Mouse (Mus musculus) hindbrain, postnatal 0 days (tissue): ENCODE data around the gene Dapp1. TPM values are rescaled to one million over a fixed set of nuclear protein-coding genes. Genes with fewer than 3 reads are reported as not detected.
A peak's percentile ranks its signal among the peaks of the same experiment; 100 is the strongest.

Source experiments
- ATAC-seq: fragments of 200-750 bp; cut with Nextera tagmentation; 2 replicates; pipeline ENCODE4 v1.8.0; 2017; ENCODE audit warnings: mild to moderate bottlenecking, moderate TSS enrichment, moderate library complexity
- DNase-seq: peaks from one replicate; pipeline ENCODE4 v3.0.0-alpha.2; 2015; ENCODE audit warnings: low spot score
- H3K27ac ChIP-seq: fragments of 300-500 bp; sonication (generic); 2 replicates; pipeline ENCODE4 v1.5.1; 2014; ENCODE audit warnings: mild to moderate bottlenecking
- H3K27me3 ChIP-seq: fragments of 300-500 bp; sonication (generic); 2 replicates; pipeline ENCODE4 v1.6.1; 2014; ENCODE audit warnings: low read length, mixed read lengths; ENCODE audit not compliant: insufficient read depth
- H3K36me3 ChIP-seq: fragments of 300-500 bp; sonication (generic); 2 replicates; pipeline ENCODE4 v1.6.1; 2014; ENCODE audit warnings: low read length, mixed read lengths; ENCODE audit not compliant: insufficient read depth
- H3K4me1 ChIP-seq: fragments of 300-500 bp; sonication (generic); 2 replicates; pipeline ENCODE4 v1.6.1; 2014; ENCODE audit warnings: antibody characterized with exemption, low read length, mixed read lengths; ENCODE audit not compliant: insufficient read depth
- H3K4me2 ChIP-seq: fragments of 300-500 bp; sonication (generic); 2 replicates; pipeline ENCODE4 v1.6.1; 2014; ENCODE audit warnings: low read depth, mild to moderate bottlenecking, low read length, moderate library complexity, mixed read lengths
- H3K4me3 ChIP-seq: fragments of 300-500 bp; sonication (generic); 2 replicates; pipeline ENCODE4 v1.5.1; 2014; ENCODE audit warnings: low read length
- H3K9ac ChIP-seq: fragments of 300-500 bp; sonication (generic); replicated peaks from 2 replicates; pipeline ENCODE4 v1.6.1; 2014; ENCODE audit warnings: mild to moderate bottlenecking, low read length, moderate library complexity, mixed read lengths
- H3K9me3 ChIP-seq: fragments of 300-500 bp; sonication (generic); 2 replicates; pipeline ENCODE4 v1.6.1; 2016; ENCODE audit warnings: low read length, mixed read lengths
- CTCF ChIP-seq: IDR thresholded peaks from 2 replicates; pipeline ENCODE4 v1.5.1; 2016; ENCODE audit warnings: antibody characterized with exemption, control low read depth, low read depth
- WGBS: fragments of 180-500 bp; shearing (Covaris S2); extraction: QIAGEN DNeasy Blood & Tissue Kit; methylation state at CpG from one replicate; pipeline ENCODE4 v1.1.7; 2014; 5-methylcytosine and 5-hydroxymethylcytosine counted together
- polyA plus RNA-seq: library from polyadenylated mRNA; unstranded; fragments of >200 nt; fragmentation: Nextera tagmentation; extraction: Ambion mirVana; gene quantifications from 2 replicates; pipeline ENCODE4 v1.2.1, GENCODE M21; 2015
- total RNA-seq: library from RNA; depleted of rRNA; stranded (reverse); fragments of >200 nt; gene quantifications from 2 replicates; pipeline ENCODE4 v1.2.3, GENCODE M21; 2014; rRNA removed

The Dapp1 gene
- total and polyA plus RNA-seq, 2 experiments from 2014 or later = 1.3 to 2.3 TPM

DNA sequence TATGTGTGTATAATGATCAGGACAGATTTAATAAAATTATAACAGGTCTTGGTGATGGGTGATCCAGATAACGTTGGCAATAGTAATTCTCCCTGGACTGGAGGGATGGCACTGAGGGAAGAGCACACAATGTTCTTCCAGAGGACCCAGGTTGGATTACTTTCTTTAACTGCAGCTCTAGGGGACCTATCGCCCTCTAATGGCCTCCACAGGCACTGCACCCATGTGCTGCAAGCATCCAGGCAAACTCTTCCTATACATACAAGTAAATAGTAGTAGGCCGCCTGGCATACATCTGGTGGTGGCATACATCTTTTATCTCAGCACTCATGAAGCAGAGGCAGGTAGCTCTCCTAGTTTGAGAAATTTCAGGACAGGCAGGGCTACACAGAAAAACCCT, 86.1 kb downstream of the Dapp1 start:
- Histone ChIP-seq H3K36me3 (peaks cover 14% of the 10 kb centered on the region), H3K27me3 (no peaks in the 10 kb centered on the region), H3K4me1 (no peaks in the 10 kb centered on the region), H3K4me3 (no peak overlapping the region), H3K4me2 (no peak overlapping the region), H3K9ac (no peak overlapping the region), H3K27ac (no peak overlapping the region), H3K9me3 (no peaks in the 10 kb centered on the region)
- no peak for ATAC-seq
- WGBS = 95% methylated on average over 3 of the region's 3 CpGs
- no peak for DNase-seq
- TF ChIP-seq CTCF = peak; percentile 47

GRCm38 (mm10) chr3:137893789-137894188, 87.6 kb downstream of the Dapp1 start:
- Histone ChIP-seq H3K4me2 (no peak overlapping the region), H3K27ac (no peak overlapping the region), H3K4me3 (no peak overlapping the region), H3K9me3 (no peaks in the 10 kb centered on the region), H3K36me3 (peaks cover 19% of the 10 kb centered on the region), H3K4me1 (no peaks in the 10 kb centered on the region), H3K27me3 (no peaks in the 10 kb centered on the region), H3K9ac (no peak overlapping the region)
- ATAC-seq = no peak
- DNase-seq = no peak
- TF ChIP-seq CTCF = no peak
- 84% methylated on average over 4 of the region's 4 CpGs for WGBS

DNA sequence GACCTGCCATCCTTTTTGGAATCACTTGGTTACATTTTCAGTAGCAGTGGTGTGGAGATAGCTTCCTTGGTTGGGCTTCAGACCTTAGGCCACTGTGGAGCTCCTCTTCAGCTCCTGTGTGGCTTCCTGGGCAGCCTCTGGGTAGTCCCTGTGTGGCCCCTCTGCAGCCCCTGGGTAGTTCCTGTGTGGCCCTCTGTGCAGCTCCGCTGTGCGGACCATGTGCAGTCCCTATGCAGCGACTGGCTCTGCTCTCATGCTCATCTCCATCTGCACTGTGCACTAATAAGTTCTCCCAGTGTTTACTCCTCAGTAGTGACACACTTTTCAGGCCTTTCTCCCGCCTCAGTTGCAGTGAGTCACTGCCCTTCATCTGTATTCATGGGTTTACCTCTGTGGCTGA, 89.2 kb downstream of the Dapp1 start:
- H3K9me3 ChIP-seq = no peaks in the 10 kb centered on the region
- no peak overlapping the region for H3K4me2 ChIP-seq
- TF ChIP-seq CTCF = no peak
- no peak for ATAC-seq
- 93% methylated on average over 4 of the region's 4 CpGs for WGBS
- H3K4me1 ChIP-seq = no peaks in the 10 kb centered on the region
- H3K36me3 ChIP-seq = peaks cover 19% of the 10 kb centered on the region
- no peaks in the 10 kb centered on the region for H3K27me3 ChIP-seq
- H3K4me3 ChIP-seq = no peak overlapping the region
- DNase-seq = no peak
- no peak overlapping the region for H3K27ac ChIP-seq
- no peak overlapping the region for H3K9ac ChIP-seq

GRCm38 (mm10) chr3:137891089-137891488, 90.3 kb downstream of the Dapp1 start:
- no peaks in the 10 kb centered on the region for H3K27me3 ChIP-seq
- H3K9me3 ChIP-seq = no peaks in the 10 kb centered on the region
- no peak for ATAC-seq
- peaks cover 19% of the 10 kb centered on the region for H3K36me3 ChIP-seq
- DNase-seq = peak; percentile 4
- no peak overlapping the region for H3K4me3 ChIP-seq
- no peak overlapping the region for H3K4me2 ChIP-seq
- no peaks in the 10 kb centered on the region for H3K4me1 ChIP-seq
- TF ChIP-seq CTCF = no peak
- H3K9ac ChIP-seq = no peak overlapping the region
- no peak overlapping the region for H3K27ac ChIP-seq
- WGBS = 48% methylated on average over 3 of the region's 3 CpGs

DNA sequence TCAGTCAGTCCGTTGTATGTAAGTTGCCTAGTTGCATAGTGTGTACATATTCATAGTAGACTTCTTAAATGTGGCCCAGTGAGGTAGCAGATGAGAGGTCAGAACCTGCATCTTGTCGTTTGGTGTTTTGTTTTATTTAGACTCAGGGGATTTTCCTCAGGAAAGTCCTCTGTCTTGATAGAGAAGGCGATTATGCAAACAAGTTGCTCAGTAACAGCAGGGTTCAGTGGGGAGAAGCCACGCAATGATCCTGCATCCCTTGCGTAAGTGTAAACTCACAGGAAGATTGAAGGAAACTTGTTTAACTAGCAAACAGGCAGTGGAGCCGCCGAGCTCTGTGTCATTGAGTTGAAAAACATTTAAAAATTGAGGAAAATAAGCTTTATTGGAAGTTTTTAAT, 93.4 kb downstream of the Dapp1 start:
- H3K36me3 ChIP-seq = peaks cover 6% of the 10 kb centered on the region; the same call in 1 of the 2 replicates
- ATAC-seq (no peak), DNase-seq (no peak)
- no peak overlapping the region for H3K27ac ChIP-seq
- H3K4me3 ChIP-seq = no peak overlapping the region
- H3K9ac ChIP-seq = no peak overlapping the region
- 68% methylated on average over 7 of the region's 7 CpGs for WGBS
- no peaks in the 10 kb centered on the region for H3K9me3 ChIP-seq
- H3K4me2 ChIP-seq = no peak overlapping the region
- TF ChIP-seq CTCF = no peak
- H3K4me1 ChIP-seq = no peaks in the 10 kb centered on the region
- H3K27me3 ChIP-seq = no peaks in the 10 kb centered on the region

DNA sequence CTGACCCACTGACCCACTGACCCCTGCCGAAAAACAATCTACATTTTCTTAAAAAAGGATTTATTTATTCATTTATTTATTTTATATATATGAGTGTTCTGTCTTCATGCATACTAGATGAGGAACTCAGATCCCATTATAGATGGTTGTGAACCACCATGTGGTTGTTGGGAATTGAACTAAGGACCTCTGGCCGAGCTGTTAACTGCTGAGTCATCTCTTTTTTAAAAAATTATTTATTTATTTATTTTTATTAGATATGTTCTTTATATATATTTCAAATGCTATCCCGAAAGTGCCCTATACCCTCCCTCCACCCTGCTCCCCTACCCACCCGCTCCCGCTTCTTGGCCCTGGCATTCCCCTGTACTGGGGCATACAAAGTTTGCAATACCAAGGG, 100.3 kb downstream of the Dapp1 start:
- Histone ChIP-seq H3K9me3 (no peaks in the 10 kb centered on the region), H3K36me3 (no peaks in the 10 kb centered on the region), H3K4me2 (no peak overlapping the region), H3K27me3 (no peaks in the 10 kb centered on the region), H3K4me1 (no peaks in the 10 kb centered on the region), H3K27ac (no peak overlapping the region), H3K9ac (no peak overlapping the region), H3K4me3 (no peak overlapping the region)
- WGBS = 92% methylated on average over 5 of the region's 5 CpGs
- DNase-seq (no peak), ATAC-seq (no peak)
- TF ChIP-seq CTCF = no peak

Other genes with a start within 250 kb of the Dapp1 start
- gene H2afz, start 117.1 kb downstream of the Dapp1 start, total RNA-seq = 542 and 567 TPM in 2 replicates
- 814 and 865 TPM in 2 replicates for gene H2afz, start 117.1 kb downstream of the Dapp1 start, polyA plus RNA-seq
- 22.4 and 22.5 TPM in 2 replicates for gene Dnajb14, start 113.9 kb downstream of the Dapp1 start, total RNA-seq
- 19.2 and 21.9 TPM in 2 replicates for gene Dnajb14, start 113.9 kb downstream of the Dapp1 start, polyA plus RNA-seq
- 78.9 and 84.2 TPM in 2 replicates for gene Lamtor3, start 63.0 kb downstream of the Dapp1 start, total RNA-seq
- 108 and 112 TPM in 2 replicates for gene Lamtor3, start 63.0 kb downstream of the Dapp1 start, polyA plus RNA-seq
- gene 1110002E22Rik, start 83.5 kb upstream of the Dapp1 start, total RNA-seq = 0.10 and 0.22 TPM in 2 replicates
- gene 1110002E22Rik, start 83.5 kb upstream of the Dapp1 start, polyA plus RNA-seq = 0.05 and 0.09 TPM in 2 replicates
- not detected in 2 replicates for gene Gm5105, start 85.8 kb upstream of the Dapp1 start, total RNA-seq
- gene Gm5105, start 85.8 kb upstream of the Dapp1 start, polyA plus RNA-seq = 0.11 and 0.18 TPM in 2 replicates
- gene Trmt10a, start 161.9 kb upstream of the Dapp1 start, total RNA-seq = 2.8 and 3.1 TPM in 2 replicates
- gene Trmt10a, start 161.9 kb upstream of the Dapp1 start, polyA plus RNA-seq = 8.7 and 9.3 TPM in 2 replicates
- gene Mttp, start 163.4 kb upstream of the Dapp1 start, total RNA-seq = 3.3 and 4.5 TPM in 2 replicates
- 6.3 and 6.6 TPM in 2 replicates for gene Mttp, start 163.4 kb upstream of the Dapp1 start, polyA plus RNA-seq
- gene 4930579F01Rik, start 212.3 kb upstream of the Dapp1 start, total RNA-seq = not detected in 2 replicates
- gene 4930579F01Rik, start 212.3 kb upstream of the Dapp1 start, polyA plus RNA-seq = 0.09 TPM in 1 of 2 replicates, not detected in the other
- gene Adh7, start 236.2 kb upstream of the Dapp1 start, total RNA-seq = 0.22 and 0.37 TPM in 2 replicates
- 0.70 and 1.2 TPM in 2 replicates for gene Adh7, start 236.2 kb upstream of the Dapp1 start, polyA plus RNA-seq